Mouse (Mus musculus): Measurements from ENCODE around the gene Lrrc39. TPM values are rescaled to one million over a fixed set of nuclear protein-coding genes. Genes with fewer than 3 reads are reported as not detected.
"Not testable (repeated sequence)": the region's sequence is repeated elsewhere in the genome, so short reads cannot be mapped to it uniquely, and the experiment has no call there.

Lrrc39 gene
- 1.3 and 1.6 TPM in 2 replicates for polyA plus RNA-seq (2015; fragmentation: Nextera tagmentation; extraction: Ambion mirVana)

- Histone ChIP-seq H3K27me3 (no peaks in the 10 kb centered on the region), H3K9me3 (replicated peaks) (no peaks in the 10 kb centered on the region), H3K36me3 (no peaks in the 10 kb centered on the region), H3K27ac (replicated peaks) (no peak within 1 kb of the TSS), H3K9ac (no peak within 1 kb of the TSS), H3K4me1 (no peaks in the 10 kb centered on the region), H3K4me3 (replicated peaks) (no peak within 1 kb of the TSS), H3K4me2 (replicated peaks) (no peak within 1 kb of the TSS)
- WGBS = 73% methylated on average over 7 of the region's 7 CpGs
- ATAC-seq (ENCODE audit: insufficient number of reproducible peaks, low FRiP score, low TSS enrichment, low read depth) = no peak
These were observed at the start of gene Lrrc39 for GRCm38 (mm10) chr3:116562408-116563094. Lrrc39 (plus strand) TSS chr3:116562973.

- Histone ChIP-seq H3K9me3 (replicated peaks) (no peaks in the 10 kb centered on the region), H3K4me2 (replicated peaks) (no peak overlapping the region), H3K27ac (replicated peaks) (no peak overlapping the region), H3K27me3 (no peaks in the 10 kb centered on the region), H3K36me3 (no peaks in the 10 kb centered on the region), H3K4me3 (replicated peaks) (no peak overlapping the region), H3K9ac (no peak overlapping the region), H3K4me1 (no peaks in the 10 kb centered on the region)
- WGBS = 90% methylated on average over 12 of the region's 12 CpGs
- no peak for ATAC-seq (ENCODE audit: insufficient number of reproducible peaks, low FRiP score, low TSS enrichment, low read depth)
These were observed 42.5 kb upstream of the Lrrc39 start for GRCm38 (mm10) chr3:116520141-116520761.

DNA sequence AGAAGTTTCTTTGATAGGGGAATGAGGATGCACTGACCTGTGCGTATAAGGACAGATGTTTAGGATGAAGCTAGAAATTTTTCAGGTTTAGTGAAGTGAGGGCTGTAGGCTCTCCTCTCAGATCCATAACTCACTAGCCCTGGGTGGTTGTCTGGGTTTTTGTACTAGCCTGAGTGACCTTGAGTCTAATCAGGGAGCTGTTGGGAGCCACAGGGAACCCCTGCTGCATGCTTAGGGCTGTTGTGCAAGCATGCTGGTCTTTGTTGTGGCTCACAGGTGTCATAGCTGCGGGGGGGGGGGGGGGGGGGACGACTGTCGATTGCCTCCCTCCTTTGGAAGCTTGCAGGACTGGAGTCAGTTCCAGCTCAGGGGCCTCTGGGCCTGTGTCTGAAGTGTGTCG lies 33.0 kb upstream of the Lrrc39 start:
- no peak for ATAC-seq (ENCODE audit: insufficient number of reproducible peaks, low FRiP score, low TSS enrichment, low read depth)
- H3K4me3 ChIP-seq (replicated peaks) = no peak overlapping the region
- peaks cover 9% of the 10 kb centered on the region for H3K36me3 ChIP-seq
- no peak overlapping the region for H3K9ac ChIP-seq
- 54% methylated on average over 5 of the region's 5 CpGs for WGBS
- H3K27me3 ChIP-seq = no peaks in the 10 kb centered on the region
- H3K4me1 ChIP-seq = 0 out of 2 replicates have a peak, but pooled peaks cover 4% of the 10 kb centered on the region
- H3K27ac ChIP-seq (replicated peaks) = no peak overlapping the region
- H3K4me2 ChIP-seq (replicated peaks) = no peak overlapping the region
- H3K9me3 ChIP-seq (replicated peaks) = no peaks in the 10 kb centered on the region

GRCm38 (mm10) chr3:116530826-116531225 lies 31.9 kb upstream of the Lrrc39 start:
- 56% methylated on average over 4 of the region's 4 CpGs for WGBS

GRCm38 (mm10) chr3:116536428-116537199 lies 26.2 kb upstream of the Lrrc39 start:
- H3K9ac ChIP-seq = no peak overlapping the region
- no peak for ATAC-seq (ENCODE audit: insufficient number of reproducible peaks, low FRiP score, low TSS enrichment, low read depth)
- no peak overlapping the region for H3K4me3 ChIP-seq (replicated peaks)
- H3K27ac ChIP-seq (replicated peaks) = no peak overlapping the region
- no peaks in the 10 kb centered on the region for H3K27me3 ChIP-seq
- H3K9me3 ChIP-seq (replicated peaks) = no peaks in the 10 kb centered on the region
- 62% methylated on average over 16 of the region's 16 CpGs for WGBS
- H3K4me2 ChIP-seq (replicated peaks) = no peak overlapping the region
- peaks cover 45% of the 10 kb centered on the region for H3K36me3 ChIP-seq
- no peaks in the 10 kb centered on the region for H3K4me1 ChIP-seq

More at GRCm38 (mm10) chr3:116530826-116531225, 31.9 kb upstream of the Lrrc39 start:
- H3K4me3 ChIP-seq (replicated peaks) = no peak overlapping the region
- H3K4me1 ChIP-seq = 0 out of 2 replicates have a peak, but pooled peaks cover 4% of the 10 kb centered on the region
- no peak overlapping the region for H3K4me2 ChIP-seq (replicated peaks)
- no peak overlapping the region for H3K9ac ChIP-seq
- no peaks in the 10 kb centered on the region for H3K27me3 ChIP-seq
- no peaks in the 10 kb centered on the region for H3K9me3 ChIP-seq (replicated peaks)
- H3K36me3 ChIP-seq = peaks cover 17% of the 10 kb centered on the region
- no peak overlapping the region for H3K27ac ChIP-seq (replicated peaks)
- no peak for ATAC-seq (ENCODE audit: insufficient number of reproducible peaks, low FRiP score, low TSS enrichment, low read depth)

- H3K4me2 ChIP-seq (replicated peaks) = no peak overlapping the region
- peaks cover 50% of the 10 kb centered on the region for H3K36me3 ChIP-seq
- no peak overlapping the region for H3K9ac ChIP-seq
- H3K27ac ChIP-seq (replicated peaks) = no peak overlapping the region
- no peaks in the 10 kb centered on the region for H3K9me3 ChIP-seq (replicated peaks)
- no peaks in the 10 kb centered on the region for H3K27me3 ChIP-seq
- H3K4me3 ChIP-seq (replicated peaks) = no peak overlapping the region
- ATAC-seq (ENCODE audit: insufficient number of reproducible peaks, low FRiP score, low TSS enrichment, low read depth) = no peak
- 42% methylated on average over 6 of the region's 6 CpGs for WGBS
- no peaks in the 10 kb centered on the region for H3K4me1 ChIP-seq
These were observed 25.6 kb upstream of the Lrrc39 start for GRCm38 (mm10) chr3:116537200-116537573.

DNA sequence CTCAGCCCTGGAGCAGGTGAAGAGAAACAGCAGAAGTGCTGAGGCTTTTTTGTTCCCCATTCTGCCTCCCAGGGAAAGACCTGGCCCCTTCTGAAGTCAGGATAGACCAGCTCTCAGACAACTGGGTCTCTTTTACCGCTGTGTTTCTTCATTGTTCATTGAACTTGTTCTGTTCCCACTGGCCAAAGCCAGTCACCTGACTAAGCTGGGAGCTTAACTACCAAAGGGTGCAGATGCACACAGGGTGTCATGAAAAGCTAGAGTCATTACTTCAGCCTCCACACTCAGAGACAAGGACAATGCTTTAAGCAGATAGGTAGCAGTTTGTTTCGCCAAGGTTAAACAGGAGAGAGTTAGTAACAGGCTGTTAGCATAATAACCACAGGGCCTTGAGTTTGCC lies 20.7 kb upstream of the Lrrc39 start:
- Histone ChIP-seq H3K4me3 (replicated peaks) (no peak overlapping the region), H3K36me3 (peaks cover 56% of the 10 kb centered on the region), H3K4me1 (no peaks in the 10 kb centered on the region), H3K27ac (replicated peaks) (no peak overlapping the region), H3K9ac (no peak overlapping the region), H3K4me2 (replicated peaks) (no peak overlapping the region), H3K9me3 (replicated peaks) (no peaks in the 10 kb centered on the region), H3K27me3 (no peaks in the 10 kb centered on the region)
- 92% methylated on average over 2 of the region's 2 CpGs for WGBS
- ATAC-seq (ENCODE audit: insufficient number of reproducible peaks, low FRiP score, low TSS enrichment, low read depth) = no peak

GRCm38 (mm10) chr3:116542532-116542931 lies 20.2 kb upstream of the Lrrc39 start:
- H3K4me2 ChIP-seq (replicated peaks) = no peak overlapping the region
- no peak overlapping the region for H3K9ac ChIP-seq
- no peaks in the 10 kb centered on the region for H3K4me1 ChIP-seq
- WGBS = 77% methylated on average over 3 of the region's 3 CpGs
- no peak overlapping the region for H3K27ac ChIP-seq (replicated peaks)
- H3K4me3 ChIP-seq (replicated peaks) = no peak overlapping the region
- no peaks in the 10 kb centered on the region for H3K9me3 ChIP-seq (replicated peaks)
- no peaks in the 10 kb centered on the region for H3K27me3 ChIP-seq
- H3K36me3 ChIP-seq = peaks cover 56% of the 10 kb centered on the region
- no peak for ATAC-seq (ENCODE audit: insufficient number of reproducible peaks, low FRiP score, low TSS enrichment, low read depth)

- H3K4me2 ChIP-seq (replicated peaks) = no peak overlapping the region
- H3K9me3 ChIP-seq (replicated peaks) = no peaks in the 10 kb centered on the region
- peaks cover 42% of the 10 kb centered on the region for H3K36me3 ChIP-seq
- no peak overlapping the region for H3K9ac ChIP-seq
- H3K27ac ChIP-seq (replicated peaks) = no peak overlapping the region
- no peak overlapping the region for H3K4me3 ChIP-seq (replicated peaks)
- ATAC-seq (ENCODE audit: insufficient number of reproducible peaks, low FRiP score, low TSS enrichment, low read depth) = no peak
- H3K27me3 ChIP-seq = no peaks in the 10 kb centered on the region
- H3K4me1 ChIP-seq = no peaks in the 10 kb centered on the region
- 93% methylated on average over 5 of the region's 5 CpGs for WGBS
These were observed 15.3 kb upstream of the Lrrc39 start for GRCm38 (mm10) chr3:116547430-116547829.

DNA sequence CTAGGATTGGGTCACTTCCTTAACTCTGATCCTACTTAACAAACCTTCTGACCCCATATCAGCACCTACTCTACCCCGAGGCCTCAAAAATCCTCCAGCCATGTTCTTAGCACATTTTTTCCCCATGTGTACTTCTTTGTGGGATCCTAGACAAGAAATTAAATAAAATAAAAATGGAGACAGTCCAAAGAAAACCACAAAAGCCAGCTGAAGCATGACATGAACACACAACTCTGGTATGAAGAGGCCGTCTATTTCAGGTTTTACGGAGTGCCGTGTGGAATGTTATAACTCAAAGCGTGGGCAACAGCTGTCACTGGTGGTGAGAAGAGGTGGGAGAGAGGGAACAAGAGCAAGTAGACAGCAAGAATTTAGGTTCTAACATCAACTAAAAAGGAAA lies 11.4 kb upstream of the Lrrc39 start:
- H3K9ac ChIP-seq = no peak overlapping the region
- ATAC-seq (ENCODE audit: insufficient number of reproducible peaks, low FRiP score, low TSS enrichment, low read depth) = no peak
- H3K4me3 ChIP-seq (replicated peaks) = no peak overlapping the region
- peaks cover 19% of the 10 kb centered on the region for H3K36me3 ChIP-seq
- H3K4me1 ChIP-seq = no peaks in the 10 kb centered on the region
- no peaks in the 10 kb centered on the region for H3K27me3 ChIP-seq
- H3K4me2 ChIP-seq (replicated peaks) = no peak overlapping the region
- 77% methylated on average over 5 of the region's 5 CpGs for WGBS
- no peaks in the 10 kb centered on the region for H3K9me3 ChIP-seq (replicated peaks)
- H3K27ac ChIP-seq (replicated peaks) = no peak overlapping the region

- H3K9me3 ChIP-seq (replicated peaks); H3K9ac ChIP-seq; H3K27me3 ChIP-seq; H3K36me3 ChIP-seq; H3K27ac ChIP-seq (replicated peaks); H3K4me2 ChIP-seq (replicated peaks); H3K4me1 ChIP-seq; H3K4me3 ChIP-seq (replicated peaks); ATAC-seq (ENCODE audit: insufficient number of reproducible peaks, low FRiP score, low TSS enrichment, low read depth): not testable (repeated sequence)
- WGBS = 90% methylated on average over 14 of the region's 14 CpGs
These were observed 1.5 kb upstream of the Lrrc39 start for GRCm38 (mm10) chr3:116561315-116561714.
